Mouse (Mus musculus): ENCODE data around the gene Cyp2d9. TPM values are rescaled to one million over a fixed set of nuclear protein-coding genes. Genes with fewer than 3 reads are reported as not detected.

Cyp2d9 gene
- polyA plus RNA-seq, 1 experiment from 2014 or later, result not detected

DNA sequence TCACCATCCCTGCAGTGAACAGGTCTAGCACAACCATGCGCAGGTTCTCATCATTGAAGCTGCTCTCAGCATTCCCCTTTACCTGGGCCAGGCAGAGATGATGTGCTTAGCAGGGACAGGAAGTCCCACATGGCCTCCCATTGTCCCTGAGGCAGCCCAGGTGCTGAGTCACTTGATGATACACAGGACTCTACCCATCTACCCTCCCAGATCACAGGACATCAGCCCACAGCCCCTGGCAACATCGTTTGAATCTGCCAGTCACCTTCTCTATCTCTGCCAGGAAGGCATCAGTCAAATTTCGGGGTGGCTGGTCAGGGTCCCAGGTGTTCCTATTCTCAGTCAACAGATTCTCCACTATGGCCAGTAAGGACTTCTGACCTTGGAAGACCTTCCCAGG, 29.1 kb upstream of the Cyp2d9 start:
- H3K9ac ChIP-seq (ENCODE audit: low read length), result no peak overlapping the region
- WGBS, result 71% methylated on average over 3 of the region's 3 CpGs
- no peak for ATAC-seq (replicated peaks; ENCODE audit: extremely low read depth, insufficient read depth, low FRiP score)
- H3K4me2 ChIP-seq (ENCODE audit: low read depth, low read length), result no peak overlapping the region
- H3K4me1 ChIP-seq (ENCODE audit: control insufficient read depth, insufficient read depth, low read length), result no peaks in the 10 kb centered on the region
- H3K9me3 ChIP-seq (replicated peaks; ENCODE audit: control insufficient read depth, low read length), result no peaks in the 10 kb centered on the region
- H3K4me3 ChIP-seq (ENCODE audit: low read length), result no peak overlapping the region
- no peak overlapping the region for H3K27ac ChIP-seq (ENCODE audit: low read length)
- no peaks in the 10 kb centered on the region for H3K27me3 ChIP-seq (ENCODE audit: control insufficient read depth, insufficient read depth, low read length)
- no peaks in the 10 kb centered on the region for H3K36me3 ChIP-seq (ENCODE audit: control insufficient read depth, insufficient read depth)

DNA sequence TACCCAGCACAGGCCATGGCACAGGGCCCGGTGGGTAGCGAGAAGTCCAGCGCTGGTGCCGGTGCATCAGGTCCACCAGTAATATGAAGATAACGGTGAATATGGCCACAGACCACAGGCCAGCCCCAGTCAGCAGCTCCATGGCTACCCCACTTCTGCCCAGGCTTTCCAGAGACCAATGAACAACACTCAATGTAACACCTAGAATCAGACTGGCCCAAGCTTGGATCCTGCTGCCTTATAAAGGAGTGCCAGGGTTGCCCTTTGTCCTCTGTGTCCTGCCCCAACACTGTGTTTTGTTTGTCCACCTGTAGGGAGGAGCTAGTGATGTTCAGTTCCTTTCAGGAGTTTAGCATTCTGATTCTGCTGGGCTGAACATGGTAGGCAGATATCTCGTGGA, 26.3 kb upstream of the Cyp2d9 start, which contains the start of gene Cyp2d10:
TSS of gene Cyp2d10 (minus strand) at position 215 of the 400 bp plus-strand sequence.
- no peak for ATAC-seq (replicated peaks; ENCODE audit: extremely low read depth, insufficient read depth, low FRiP score)
- Histone ChIP-seq H3K27ac (ENCODE audit: low read length) (no peak within 1 kb of the TSS), H3K4me1 (ENCODE audit: control insufficient read depth, insufficient read depth, low read length) (no peaks in the 10 kb centered on the region), H3K9ac (ENCODE audit: low read length) (no peak within 1 kb of the TSS), H3K4me3 (ENCODE audit: low read length) (no peak within 1 kb of the TSS), H3K4me2 (ENCODE audit: low read depth, low read length) (no peak within 1 kb of the TSS), H3K36me3 (ENCODE audit: control insufficient read depth, insufficient read depth) (no peaks in the 10 kb centered on the region), H3K27me3 (ENCODE audit: control insufficient read depth, insufficient read depth, low read length) (no peaks in the 10 kb centered on the region), H3K9me3 (replicated peaks; ENCODE audit: control insufficient read depth, low read length) (no peaks in the 10 kb centered on the region)
- 92% methylated on average over 6 of the region's 6 CpGs for WGBS

DNA sequence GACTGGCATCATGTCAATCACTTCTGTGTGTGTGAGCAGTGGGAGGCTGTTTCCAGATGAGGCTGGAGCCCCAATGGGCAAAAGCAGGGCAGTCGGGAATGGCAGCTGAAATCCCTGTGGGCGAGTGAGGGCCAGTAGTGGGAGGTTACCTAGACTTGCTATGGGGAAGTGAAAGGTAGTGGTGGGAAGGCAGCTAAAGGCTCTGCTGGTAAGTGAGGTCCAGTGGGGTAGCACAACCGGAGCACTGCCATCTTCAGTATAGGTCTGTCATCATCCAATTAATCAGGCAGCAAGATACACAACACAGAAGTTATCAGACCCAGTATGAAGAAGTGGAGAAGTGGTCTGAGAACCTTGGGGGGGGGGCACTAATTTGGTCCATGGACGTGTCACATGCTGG, 25.7 kb upstream of the Cyp2d9 start:
- ATAC-seq (replicated peaks; ENCODE audit: extremely low read depth, insufficient read depth, low FRiP score), result no peak

DNA sequence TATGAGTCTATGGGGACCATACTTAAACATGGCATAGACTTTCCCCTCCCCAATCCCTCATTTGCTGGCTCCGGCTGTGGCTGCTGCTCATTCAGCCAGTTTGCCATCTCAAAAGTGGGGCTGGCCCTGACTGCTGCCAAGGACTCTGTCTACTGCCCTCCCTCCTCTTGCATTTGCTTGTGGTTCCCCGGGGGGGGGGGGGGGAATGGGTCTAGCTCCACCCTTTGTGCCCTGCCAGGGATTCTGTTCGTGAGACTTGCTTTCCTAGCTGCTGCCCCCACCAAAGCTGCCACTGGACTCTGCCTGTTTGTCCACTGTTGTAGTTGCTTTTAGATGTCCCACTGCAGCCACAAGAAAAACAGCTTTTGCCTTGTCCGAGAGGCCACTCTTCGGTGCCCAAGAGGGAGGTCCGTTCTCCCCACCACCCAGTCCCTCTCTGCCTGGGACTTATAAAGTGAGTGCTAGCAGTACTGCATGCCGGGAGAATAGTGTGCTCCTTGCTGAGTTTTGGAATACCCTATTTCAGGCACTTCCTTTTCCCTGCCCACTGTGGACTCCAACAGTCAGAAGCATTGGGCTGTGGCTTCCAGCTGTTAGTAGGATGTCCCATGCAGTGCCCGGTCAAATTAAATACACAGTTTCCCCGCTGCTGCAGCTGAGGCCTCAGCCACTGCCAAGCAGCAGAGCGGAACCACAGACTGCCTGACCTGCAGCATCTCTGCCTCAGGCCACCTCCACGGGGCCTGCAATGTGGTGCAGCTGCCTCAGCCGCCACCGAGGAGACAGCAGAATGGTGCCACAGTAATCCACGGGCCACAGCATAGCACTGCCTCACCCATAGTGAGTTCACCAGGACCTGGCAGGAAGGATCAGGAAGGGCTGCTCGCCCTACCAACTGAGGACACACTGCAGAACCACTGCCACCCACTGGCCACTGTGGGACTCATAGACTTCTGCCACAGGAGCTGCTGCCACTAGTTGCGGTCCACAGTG, 16.1 kb upstream of the Cyp2d9 start:
- 28% methylated on average over 16 of the region's 16 CpGs for WGBS
- ATAC-seq (replicated peaks; ENCODE audit: extremely low read depth, insufficient read depth, low FRiP score), result peak; percentile 93
- no peaks in the 10 kb centered on the region for H3K36me3 ChIP-seq (ENCODE audit: control insufficient read depth, insufficient read depth)
- H3K4me1 ChIP-seq (ENCODE audit: control insufficient read depth, insufficient read depth, low read length), result peaks cover 4% of the 10 kb centered on the region; the same call in 1 of the 2 replicates
- no peaks in the 10 kb centered on the region for H3K27me3 ChIP-seq (ENCODE audit: control insufficient read depth, insufficient read depth, low read length)
- no peak overlapping the region for H3K27ac ChIP-seq (ENCODE audit: low read length)
- H3K4me2 ChIP-seq (ENCODE audit: low read depth, low read length), result peak overlapping the region; percentile 38
- no peaks in the 10 kb centered on the region for H3K9me3 ChIP-seq (replicated peaks; ENCODE audit: control insufficient read depth, low read length)
- peak overlapping the region; percentile 5; the same call in 1 of the 2 replicates for H3K4me3 ChIP-seq (ENCODE audit: low read length)
- H3K9ac ChIP-seq (ENCODE audit: low read length), result peak overlapping the region; percentile 15; the same call in 1 of the 2 replicates

More for the DNA sequence above, 25.7 kb upstream of the Cyp2d9 start:
- Histone ChIP-seq H3K9me3 (replicated peaks; ENCODE audit: control insufficient read depth, low read length) (no peaks in the 10 kb centered on the region), H3K4me3 (ENCODE audit: low read length) (no peak overlapping the region), H3K9ac (ENCODE audit: low read length) (no peak overlapping the region), H3K4me1 (ENCODE audit: control insufficient read depth, insufficient read depth, low read length) (no peaks in the 10 kb centered on the region), H3K27me3 (ENCODE audit: control insufficient read depth, insufficient read depth, low read length) (no peaks in the 10 kb centered on the region), H3K36me3 (ENCODE audit: control insufficient read depth, insufficient read depth) (no peaks in the 10 kb centered on the region), H3K27ac (ENCODE audit: low read length) (no peak overlapping the region), H3K4me2 (ENCODE audit: low read depth, low read length) (no peak overlapping the region)
- 75% methylated on average over 4 of the region's 4 CpGs for WGBS

DNA sequence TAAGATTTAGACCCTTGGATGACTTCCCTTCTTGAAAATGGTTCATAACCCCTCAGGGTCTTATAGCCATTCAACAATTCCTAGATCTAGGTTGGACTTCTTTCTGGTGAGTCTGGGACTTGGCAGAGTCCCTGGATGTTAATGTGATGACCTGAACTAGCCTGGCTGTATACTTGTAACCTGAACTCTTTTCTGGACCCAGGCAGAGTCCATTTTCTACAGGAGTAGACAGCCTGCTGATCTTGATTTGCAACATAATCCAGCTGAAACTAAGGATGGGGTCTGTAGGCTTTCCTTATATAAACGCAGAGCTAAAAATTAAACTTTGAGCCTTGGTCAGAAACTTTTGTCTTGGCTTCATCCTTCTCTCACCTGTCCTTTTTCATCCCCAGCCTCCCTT, 14.6 kb upstream of the Cyp2d9 start:
- H3K27ac ChIP-seq (ENCODE audit: low read length), result no peak overlapping the region
- no peak overlapping the region for H3K9ac ChIP-seq (ENCODE audit: low read length)
- no peak overlapping the region for H3K4me2 ChIP-seq (ENCODE audit: low read depth, low read length)
- 71% methylated on average over 1 of the region's 1 CpGs for WGBS
- peaks cover 4% of the 10 kb centered on the region; the same call in 1 of the 2 replicates for H3K4me1 ChIP-seq (ENCODE audit: control insufficient read depth, insufficient read depth, low read length)
- H3K4me3 ChIP-seq (ENCODE audit: low read length), result no peak overlapping the region
- H3K9me3 ChIP-seq (replicated peaks; ENCODE audit: control insufficient read depth, low read length), result no peaks in the 10 kb centered on the region
- H3K27me3 ChIP-seq (ENCODE audit: control insufficient read depth, insufficient read depth, low read length), result no peaks in the 10 kb centered on the region
- ATAC-seq (replicated peaks; ENCODE audit: extremely low read depth, insufficient read depth, low FRiP score), result no peak
- no peaks in the 10 kb centered on the region for H3K36me3 ChIP-seq (ENCODE audit: control insufficient read depth, insufficient read depth)

DNA sequence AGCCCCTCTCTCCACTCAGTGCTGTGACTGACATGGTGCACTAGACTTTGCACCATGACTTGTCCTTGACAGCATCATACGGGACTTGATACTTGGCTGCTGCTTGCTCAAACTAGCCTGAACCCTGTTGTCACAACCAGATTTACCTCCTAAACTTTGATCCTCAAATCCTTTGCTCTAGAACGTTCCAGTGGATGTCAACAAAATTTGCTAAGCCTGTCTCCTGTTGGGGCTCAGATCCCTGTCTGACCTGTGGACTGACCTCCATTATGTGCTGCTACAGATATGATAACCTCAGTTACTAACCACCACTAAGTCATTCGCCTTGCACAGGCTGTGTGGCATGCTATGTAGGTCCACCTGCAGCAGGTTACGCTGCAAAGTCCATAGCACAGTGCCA, 10.3 kb upstream of the Cyp2d9 start:
- H3K27me3 ChIP-seq (ENCODE audit: control insufficient read depth, insufficient read depth, low read length), result no peaks in the 10 kb centered on the region
- no peak overlapping the region for H3K9ac ChIP-seq (ENCODE audit: low read length)
- no peak for ATAC-seq (replicated peaks; ENCODE audit: extremely low read depth, insufficient read depth, low FRiP score)
- H3K4me2 ChIP-seq (ENCODE audit: low read depth, low read length), result no peak overlapping the region
- no peaks in the 10 kb centered on the region for H3K36me3 ChIP-seq (ENCODE audit: control insufficient read depth, insufficient read depth)
- WGBS, result 59% methylated on average over 4 of the region's 4 CpGs
- no peaks in the 10 kb centered on the region; the same call in 1 of the 2 replicates for H3K9me3 ChIP-seq (replicated peaks; ENCODE audit: control insufficient read depth, low read length)
- no peaks in the 10 kb centered on the region for H3K4me1 ChIP-seq (ENCODE audit: control insufficient read depth, insufficient read depth, low read length)
- H3K4me3 ChIP-seq (ENCODE audit: low read length), result no peak overlapping the region
- no peak overlapping the region for H3K27ac ChIP-seq (ENCODE audit: low read length)

DNA sequence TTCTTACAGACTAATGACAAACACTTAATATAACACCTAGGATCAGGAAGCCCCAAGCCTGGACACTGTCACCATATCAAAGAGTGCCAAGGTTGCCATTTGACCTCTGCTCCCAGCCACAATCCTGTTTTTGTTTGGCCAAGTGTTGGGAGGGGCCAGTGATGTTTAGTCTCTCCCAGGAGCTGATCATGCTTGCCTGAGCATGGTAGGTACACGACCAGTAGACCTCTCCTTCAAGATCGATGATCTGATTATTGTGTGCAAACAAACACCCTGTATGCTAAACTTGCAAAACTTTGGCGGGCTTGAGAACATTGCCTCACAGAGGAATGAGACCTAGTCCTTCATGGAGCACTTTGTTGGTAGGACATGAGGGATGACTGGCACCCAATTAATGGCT, 9.8 kb upstream of the Cyp2d9 start:
- Histone ChIP-seq H3K9ac (ENCODE audit: low read length) (no peak overlapping the region), H3K4me3 (ENCODE audit: low read length) (no peak overlapping the region), H3K27me3 (ENCODE audit: control insufficient read depth, insufficient read depth, low read length) (no peaks in the 10 kb centered on the region), H3K27ac (ENCODE audit: low read length) (no peak overlapping the region), H3K4me2 (ENCODE audit: low read depth, low read length) (no peak overlapping the region), H3K36me3 (ENCODE audit: control insufficient read depth, insufficient read depth) (no peaks in the 10 kb centered on the region), H3K4me1 (ENCODE audit: control insufficient read depth, insufficient read depth, low read length) (no peaks in the 10 kb centered on the region), H3K9me3 (replicated peaks; ENCODE audit: control insufficient read depth, low read length) (no peaks in the 10 kb centered on the region; the same call in 1 of the 2 replicates)
- ATAC-seq (replicated peaks; ENCODE audit: extremely low read depth, insufficient read depth, low FRiP score), result no peak
- WGBS, result 71% methylated on average over 3 of the region's 3 CpGs

DNA sequence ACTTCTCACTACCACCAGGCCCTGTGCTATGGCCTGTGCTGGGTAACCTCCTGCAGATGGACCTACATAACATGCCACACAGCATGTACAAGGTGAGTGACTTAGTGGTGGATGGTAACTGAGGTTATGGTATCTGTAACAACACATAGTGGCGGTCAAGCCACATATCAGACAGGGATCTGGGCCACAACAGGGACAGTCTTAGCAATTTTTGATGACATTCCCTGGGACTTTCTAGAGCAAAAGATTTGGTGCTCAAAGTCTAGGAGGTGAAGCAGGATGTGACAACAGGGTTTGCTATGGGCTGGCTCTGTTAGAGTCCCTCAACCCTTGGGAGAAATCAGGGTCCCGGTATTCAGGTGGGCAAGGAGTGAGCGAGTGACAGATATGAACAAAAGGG, 384 bp downstream of the Cyp2d9 start:
- no peaks in the 10 kb centered on the region for H3K4me1 ChIP-seq (ENCODE audit: control insufficient read depth, insufficient read depth, low read length)
- no peak overlapping the region for H3K9ac ChIP-seq (ENCODE audit: low read length)
- no peaks in the 10 kb centered on the region for H3K36me3 ChIP-seq (ENCODE audit: control insufficient read depth, insufficient read depth)
- ATAC-seq (replicated peaks; ENCODE audit: extremely low read depth, insufficient read depth, low FRiP score), result no peak
- no peak overlapping the region for H3K4me2 ChIP-seq (ENCODE audit: low read depth, low read length)
- no peak overlapping the region for H3K27ac ChIP-seq (ENCODE audit: low read length)
- no peaks in the 10 kb centered on the region for H3K27me3 ChIP-seq (ENCODE audit: control insufficient read depth, insufficient read depth, low read length)
- 86% methylated on average over 3 of the region's 3 CpGs for WGBS
- H3K9me3 ChIP-seq (replicated peaks; ENCODE audit: control insufficient read depth, low read length), result peaks cover 7% of the 10 kb centered on the region
- no peak overlapping the region for H3K4me3 ChIP-seq (ENCODE audit: low read length)

DNA sequence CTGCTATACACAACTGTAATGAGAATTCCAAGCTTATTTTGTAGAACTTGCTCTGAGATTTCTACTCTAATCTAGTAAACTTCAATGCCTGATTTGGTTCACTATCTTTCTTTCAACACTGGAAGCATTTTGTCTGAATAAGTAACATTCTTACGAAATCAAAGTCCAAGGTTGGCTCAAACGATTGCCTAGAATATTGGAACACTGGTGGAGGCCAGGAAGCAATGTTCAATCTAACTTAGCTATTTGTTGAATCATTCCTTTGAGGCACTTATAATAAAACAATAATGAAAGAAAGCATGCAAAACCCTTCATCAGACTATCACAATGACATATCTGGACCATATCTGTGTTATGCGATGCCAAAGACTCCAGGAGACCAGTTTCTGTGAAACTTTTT, 1.3 kb downstream of the Cyp2d9 start:
- Histone ChIP-seq H3K27ac (ENCODE audit: low read length) (no peak overlapping the region), H3K4me2 (ENCODE audit: low read depth, low read length) (no peak overlapping the region), H3K27me3 (ENCODE audit: control insufficient read depth, insufficient read depth, low read length) (no peaks in the 10 kb centered on the region), H3K4me3 (ENCODE audit: low read length) (no peak overlapping the region), H3K9me3 (replicated peaks; ENCODE audit: control insufficient read depth, low read length) (peaks cover 7% of the 10 kb centered on the region), H3K4me1 (ENCODE audit: control insufficient read depth, insufficient read depth, low read length) (no peaks in the 10 kb centered on the region), H3K36me3 (ENCODE audit: control insufficient read depth, insufficient read depth) (no peaks in the 10 kb centered on the region), H3K9ac (ENCODE audit: low read length) (no peak overlapping the region)
- no peak for ATAC-seq (replicated peaks; ENCODE audit: extremely low read depth, insufficient read depth, low FRiP score)
- WGBS, result 75% methylated on average over 3 of the region's 3 CpGs

All from heart, embryonic 16.5 days (tissue).